In genomic region chr14:76684327-76684726, GRCm38 (mm10) we compare ENCODE assay signal across 16 mouse cellular contexts.
"Had no signal": no experiment of that assay in that cellular context is flagged by ENCODE, and none has a peak within 500 bp of the region (broad histone marks: within the 10 kb centered on the region; RNA-seq: fewer than 3 reads in every experiment).

No protein-coding gene starts in this region.

- H3K4me2 ChIP-seq: midbrain, embryonic 11.5 days; midbrain, embryonic 13.5 days; midbrain, embryonic 15.5 days; neural tube, embryonic 12.5 days; stomach, embryonic 15.5 days had no signal

- H3K27ac ChIP-seq: macrophage; midbrain, embryonic 13.5 days; midbrain, embryonic 15.5 days; neural tube, embryonic 12.5 days; stomach, embryonic 15.5 days; stomach, postnatal 0 days had no signal

- H3K9me3 ChIP-seq: midbrain, embryonic 13.5 days; midbrain, embryonic 15.5 days; neural tube, embryonic 12.5 days; stomach, embryonic 15.5 days had no signal

- H3K36me3 ChIP-seq: midbrain, embryonic 13.5 days; midbrain, embryonic 15.5 days; neural tube, embryonic 12.5 days; stomach, embryonic 15.5 days had no signal

- H3K27me3 ChIP-seq: midbrain, embryonic 15.5 days; neural tube, embryonic 12.5 days; stomach, embryonic 15.5 days had no signal

- H3K4me3 ChIP-seq: megakaryocyte, embryonic 14.5 days; midbrain, embryonic 13.5 days; midbrain, embryonic 15.5 days; neural tube, embryonic 12.5 days; stomach, embryonic 15.5 days had no signal

- DNase-seq: liver, postnatal 0 days; lung, adult 2 months; lung, postnatal 10 days; lung, postnatal 36 days; right cerebral cortex, postnatal 14 days; thymus, adult 2 months; thymus, postnatal 25 days; thymus, postnatal 4 days had no signal

- H3K9ac ChIP-seq: liver, postnatal 0 days; midbrain, embryonic 13.5 days; midbrain, embryonic 15.5 days; neural tube, embryonic 12.5 days; stomach, embryonic 15.5 days had no signal

- ATAC-seq: liver, postnatal 0 days; midbrain, embryonic 13.5 days; midbrain, embryonic 15.5 days had no signal
